Mouse (Mus musculus) erythroblast, embryonic 14.5 days (primary cell): ENCODE results near the gene Alk.

Experiments
- GATA1 ChIP-seq: IDR thresholded peaks from 2 replicates; pipeline ENCODE4 v1.6.1; 2012; ENCODE audit warnings: low read length, inconsistent platforms, mixed read lengths
- TAL1 ChIP-seq: IDR thresholded peaks from 3 replicates; pipeline ENCODE4 v1.6.1; 2012; ENCODE audit warnings: low read length, inconsistent platforms, mixed read lengths

DNA sequence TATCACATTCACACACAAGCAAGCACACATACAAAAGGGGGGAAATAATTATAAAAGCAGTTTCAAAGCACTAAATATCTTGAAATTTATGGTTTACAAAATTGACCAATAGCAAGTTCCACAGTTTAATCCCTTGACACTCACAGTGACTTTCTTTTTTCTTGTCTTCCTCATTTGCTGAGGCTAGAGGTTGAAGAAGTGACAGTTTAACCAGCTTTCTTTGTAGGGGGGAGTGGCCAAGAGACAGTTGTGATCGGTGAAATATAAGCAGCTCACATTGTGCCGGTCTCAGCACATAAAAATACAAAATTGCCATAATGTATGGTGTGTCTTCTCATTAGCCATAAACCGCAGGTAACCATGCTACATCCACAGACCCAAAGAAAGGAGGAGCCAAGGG lies 385.6 kb downstream of the Alk start:
- no peak for TF ChIP-seq GATA1
- TF ChIP-seq TAL1, result no peak
